Mouse (Mus musculus) hindbrain, embryonic 13.5 days (tissue): ENCODE measurements around the gene Cnot6l. TPM values are rescaled to one million over a fixed set of nuclear protein-coding genes. Genes with fewer than 3 reads are reported as not detected.

Experiments
- ATAC-seq: fragments of 200-750 bp; cut with Nextera tagmentation; 2 replicates; pipeline ENCODE4 v1.8.0; 2017; ENCODE audit warnings: moderate TSS enrichment; ENCODE audit not compliant: low FRiP score
- H3K27ac ChIP-seq: fragments of 300-500 bp; sonication (generic); 2 replicates; pipeline ENCODE4 v1.5.1; 2015; ENCODE audit warnings: inconsistent platforms, mild to moderate bottlenecking, moderate library complexity
- H3K27me3 ChIP-seq: fragments of 300-500 bp; sonication (generic); 2 replicates; pipeline ENCODE4 v1.6.1; 2015; ENCODE audit warnings: mild to moderate bottlenecking, inconsistent platforms
- H3K36me3 ChIP-seq: fragments of 300-500 bp; sonication (generic); 2 replicates; pipeline ENCODE4 v1.6.1; 2015; ENCODE audit warnings: mild to moderate bottlenecking, inconsistent platforms
- H3K4me1 ChIP-seq: fragments of 300-500 bp; sonication (generic); replicated peaks from 2 replicates; pipeline ENCODE4 v1.6.1; 2015; ENCODE audit warnings: inconsistent platforms
- H3K4me2 ChIP-seq: fragments of 300-500 bp; sonication (generic); 2 replicates; pipeline ENCODE4 v1.6.1; 2015; ENCODE audit warnings: inconsistent platforms, mild to moderate bottlenecking, moderate library complexity
- H3K4me3 ChIP-seq: fragments of 300-500 bp; sonication (generic); 2 replicates; pipeline ENCODE4 v1.5.1; 2015; ENCODE audit warnings: mild to moderate bottlenecking, inconsistent platforms
- H3K9ac ChIP-seq: fragments of 300-500 bp; sonication (generic); 2 replicates; pipeline ENCODE4 v1.6.1; 2015; ENCODE audit warnings: mild to moderate bottlenecking, inconsistent platforms
- H3K9me3 ChIP-seq: fragments of 300-500 bp; sonication (generic); 2 replicates; pipeline ENCODE4 v1.6.1; 2016; ENCODE audit warnings: inconsistent platforms
- WGBS: fragments of 180-500 bp; shearing (Covaris S2); methylation state at CpG from one replicate; pipeline ENCODE4 v1.1.7; 2015; 5-methylcytosine and 5-hydroxymethylcytosine counted together
- polyA plus RNA-seq: library from polyadenylated mRNA; unstranded; fragments of >200 nt; fragmentation: Nextera tagmentation; extraction: Ambion mirVana; gene quantifications from 2 replicates; pipeline ENCODE4 v1.2.1, GENCODE M21; 2015

Cnot6l gene
- 13.3 and 14.7 TPM in 2 replicates for polyA plus RNA-seq

- Histone ChIP-seq H3K4me3 (peak within 1 kb of the TSS; percentile 97), H3K9me3 (no peaks in the 10 kb centered on the region), H3K27ac (peak within 1 kb of the TSS; percentile 99), H3K4me1 (peaks cover 14% of the 10 kb centered on the region), H3K9ac (peak within 1 kb of the TSS; percentile 98), H3K27me3 (no peaks in the 10 kb centered on the region), H3K4me2 (peak within 1 kb of the TSS; percentile 69), H3K36me3 (no peaks in the 10 kb centered on the region)
- no peak for ATAC-seq
- WGBS: 59% methylated on average over 5 of the region's 5 CpGs
These were observed at the start of gene Cnot6l for GRCm38 (mm10) chr5:96164021-96164411. Gene Cnot6l (minus strand): TSS chr5:96164171.

GRCm38 (mm10) chr5:96209916-96210583 is 46.1 kb upstream of the Cnot6l start:
- under 1% methylated on average over 35 of the region's 35 CpGs for WGBS

DNA sequence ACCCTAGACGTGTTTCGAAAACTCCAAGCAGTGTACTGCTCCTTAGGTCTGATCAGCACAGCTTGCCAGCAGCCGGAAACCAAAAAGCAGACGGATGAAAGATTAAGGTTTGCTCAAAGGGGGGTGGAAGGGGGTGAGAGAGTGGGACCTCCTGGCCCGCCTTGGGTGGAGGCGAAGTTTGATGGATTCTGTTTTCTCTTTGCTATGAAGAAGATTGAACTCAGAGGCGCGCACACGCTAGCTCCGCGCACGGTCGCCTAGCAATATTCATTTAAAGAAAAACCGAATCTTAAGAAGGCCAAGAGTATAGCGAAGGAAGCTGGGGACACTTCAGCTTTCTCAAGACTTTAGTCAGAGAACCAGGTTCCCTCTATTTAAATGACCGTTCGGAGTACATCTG is 45.5 kb upstream of the Cnot6l start, which contains the start of gene Mrpl1:
Gene Mrpl1, plus strand, starts transcription at position 35 of the 400 bp plus-strand sequence.
- Histone ChIP-seq H3K9me3 (no peaks in the 10 kb centered on the region), H3K9ac (peak within 1 kb of the TSS; percentile 79), H3K4me3 (peak within 1 kb of the TSS; percentile 82), H3K27me3 (0 out of 2 replicates have a peak, but pooled peaks cover 2% of the 10 kb centered on the region), H3K36me3 (peaks cover 4% of the 10 kb centered on the region; the same call in 1 of the 2 replicates), H3K4me1 (peaks cover 16% of the 10 kb centered on the region), H3K4me2 (peak within 1 kb of the TSS; percentile 76), H3K27ac (peak within 1 kb of the TSS; percentile 82)
- ATAC-seq: peak; percentile 62
- 4% methylated on average over 17 of the region's 17 CpGs for WGBS

More at GRCm38 (mm10) chr5:96209916-96210583, 46.1 kb upstream of the Cnot6l start:
- Histone ChIP-seq H3K4me2 (peak overlapping the region; percentile 76), H3K27ac (peak overlapping the region; percentile 82), H3K27me3 (no peaks in the 10 kb centered on the region), H3K4me3 (peak overlapping the region; percentile 82), H3K9me3 (no peaks in the 10 kb centered on the region), H3K9ac (peak overlapping the region; percentile 79), H3K4me1 (peaks cover 16% of the 10 kb centered on the region), H3K36me3 (peaks cover 5% of the 10 kb centered on the region; the same call in 1 of the 2 replicates)
- peak; percentile 96 for ATAC-seq

DNA sequence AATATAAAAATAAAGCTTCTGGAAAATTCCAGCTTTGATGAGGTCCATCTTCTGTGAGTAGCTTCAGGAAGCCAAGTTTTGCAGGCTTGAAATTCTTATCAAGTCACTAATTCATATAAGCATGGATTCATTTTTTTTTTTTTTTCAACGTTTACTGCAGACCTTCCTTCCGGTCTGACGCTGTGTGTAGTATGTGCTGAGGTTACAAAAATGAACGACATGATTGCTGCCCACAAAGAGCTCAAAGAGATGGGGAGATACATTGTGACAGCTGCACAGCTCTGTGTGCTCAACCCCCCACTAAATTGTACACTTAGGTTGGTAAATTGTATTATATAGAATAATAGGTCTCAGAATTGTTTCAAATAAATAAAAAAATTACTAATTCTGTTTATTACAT is 44.6 kb upstream of the Cnot6l start:
- WGBS: 68% methylated on average over 4 of the region's 4 CpGs
- Histone ChIP-seq H3K27me3 (0 out of 2 replicates have a peak, but pooled peaks cover 4% of the 10 kb centered on the region), H3K27ac (no peak overlapping the region)

DNA sequence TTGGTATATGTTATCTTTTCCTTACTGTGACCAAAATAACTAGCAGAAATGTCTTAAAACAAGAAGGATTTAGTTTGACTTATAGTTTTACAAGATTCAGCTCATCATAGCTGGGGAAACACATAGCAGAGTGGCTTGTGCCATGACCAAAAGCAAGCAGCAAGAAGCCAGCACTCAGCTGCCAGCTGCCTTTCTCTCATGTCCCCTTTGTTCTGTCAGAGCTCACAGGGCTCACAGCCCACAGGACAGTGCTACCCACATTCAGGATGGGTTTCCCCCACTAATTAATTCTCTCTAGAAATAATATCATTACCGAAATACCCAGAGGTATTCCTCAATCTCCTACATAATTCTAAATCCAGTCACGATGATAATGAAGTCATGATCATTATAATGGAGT is 43.6 kb upstream of the Cnot6l start:
- 0 out of 2 replicates have a peak, but pooled peaks cover 4% of the 10 kb centered on the region for H3K27me3 ChIP-seq
- peaks cover 14% of the 10 kb centered on the region for H3K4me1 ChIP-seq
- H3K9me3 ChIP-seq: no peaks in the 10 kb centered on the region
- no peaks in the 10 kb centered on the region for H3K36me3 ChIP-seq
- 74% methylated on average over 2 of the region's 2 CpGs for WGBS
- no peak for ATAC-seq
- no peak overlapping the region for H3K4me3 ChIP-seq
- peak overlapping the region; percentile 19; the same call in 1 of the 2 replicates for H3K27ac ChIP-seq
- no peak overlapping the region for H3K9ac ChIP-seq
- no peak overlapping the region for H3K4me2 ChIP-seq

More for the DNA sequence above, 44.6 kb upstream of the Cnot6l start:
- ATAC-seq: no peak
- no peaks in the 10 kb centered on the region for H3K9me3 ChIP-seq
- no peak overlapping the region for H3K9ac ChIP-seq
- no peak overlapping the region for H3K4me3 ChIP-seq
- H3K36me3 ChIP-seq: no peaks in the 10 kb centered on the region
- peaks cover 14% of the 10 kb centered on the region for H3K4me1 ChIP-seq
- H3K4me2 ChIP-seq: no peak overlapping the region

DNA sequence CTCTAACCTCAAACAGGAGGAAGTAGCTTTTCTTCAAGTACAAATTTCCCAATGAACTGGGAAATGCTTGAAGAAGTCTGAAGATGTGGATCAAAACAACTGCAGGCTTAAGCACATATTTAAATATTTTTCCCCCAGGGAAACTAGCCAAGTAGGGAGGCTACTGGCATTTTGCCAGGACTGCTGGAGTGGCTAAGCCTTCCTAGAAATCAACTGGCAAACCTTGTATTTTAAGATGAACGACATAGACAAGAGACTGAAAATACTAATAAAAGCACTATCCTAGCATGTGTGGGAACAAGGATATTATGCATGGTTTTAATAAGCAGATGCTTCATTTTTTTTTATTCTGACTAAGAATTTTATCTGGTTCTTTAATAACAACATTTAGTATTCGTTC is 42.9 kb upstream of the Cnot6l start:
- Histone ChIP-seq H3K27ac (no peak overlapping the region), H3K36me3 (no peaks in the 10 kb centered on the region), H3K4me2 (no peak overlapping the region), H3K4me3 (no peak overlapping the region), H3K27me3 (0 out of 2 replicates have a peak, but pooled peaks cover 4% of the 10 kb centered on the region), H3K4me1 (peaks cover 14% of the 10 kb centered on the region), H3K9me3 (no peaks in the 10 kb centered on the region), H3K9ac (no peak overlapping the region)
- WGBS: 50% methylated on average over 2 of the region's 2 CpGs
- no peak for ATAC-seq

DNA sequence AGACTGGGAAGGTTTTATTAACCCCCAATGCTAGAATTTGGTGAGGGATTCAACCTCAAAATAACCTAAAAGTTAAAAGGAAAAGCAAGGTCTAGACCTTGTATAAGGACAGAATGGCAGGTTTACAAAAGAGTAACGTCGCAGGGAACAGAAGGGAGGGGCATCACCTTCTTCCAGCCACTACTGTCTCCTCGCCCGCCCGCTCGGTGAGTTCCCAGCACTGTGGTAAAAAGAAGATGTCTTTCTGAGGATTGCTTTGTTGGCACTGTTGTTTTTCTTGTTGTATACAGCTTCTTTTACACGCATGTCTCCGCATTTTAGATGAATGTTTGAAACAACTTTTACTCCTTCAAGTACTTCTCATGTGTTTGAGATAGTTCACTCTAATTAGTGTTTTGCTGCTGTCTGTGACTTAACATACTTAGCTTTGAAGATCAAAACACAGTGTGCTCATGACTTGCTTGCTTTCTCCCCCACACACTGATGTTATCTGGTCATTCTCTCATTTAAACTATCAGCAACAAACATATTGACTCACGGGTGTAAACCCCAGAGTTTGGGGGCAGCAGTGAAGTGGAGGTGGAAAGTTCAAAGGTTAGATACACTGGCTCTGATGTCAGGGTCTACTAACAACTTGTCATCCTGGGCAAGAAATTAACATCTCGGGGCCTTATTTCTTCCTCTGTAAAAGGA is 37.6 kb upstream of the Cnot6l start:
- Histone ChIP-seq H3K4me2 (no peak overlapping the region), H3K36me3 (no peaks in the 10 kb centered on the region), H3K27ac (no peak overlapping the region), H3K27me3 (0 out of 2 replicates have a peak, but pooled peaks cover 4% of the 10 kb centered on the region), H3K4me1 (no peaks in the 10 kb centered on the region), H3K9me3 (no peaks in the 10 kb centered on the region), H3K9ac (no peak overlapping the region), H3K4me3 (no peak overlapping the region)
- ATAC-seq: no peak
- 81% methylated on average over 10 of the region's 10 CpGs for WGBS

DNA sequence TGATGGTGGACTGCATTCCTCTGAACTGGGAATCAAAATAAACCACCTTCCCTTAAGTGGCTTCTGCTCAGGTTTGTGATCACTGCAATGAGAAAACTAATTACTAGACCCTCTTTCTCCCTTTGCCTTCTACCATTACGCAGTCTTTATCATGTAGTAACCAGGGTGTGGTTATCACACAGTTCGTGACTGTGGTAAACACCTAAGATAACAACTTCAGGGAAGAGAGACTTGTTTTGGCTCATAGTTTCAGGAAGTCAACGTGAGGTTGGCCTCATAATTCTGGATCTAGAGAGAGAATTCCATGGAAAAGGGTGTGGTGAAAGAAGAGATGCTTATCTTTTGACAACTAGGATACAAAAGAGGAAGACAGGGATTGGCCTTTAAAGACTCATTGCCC is 36.3 kb upstream of the Cnot6l start:
- no peaks in the 10 kb centered on the region for H3K4me1 ChIP-seq
- H3K4me3 ChIP-seq: no peak overlapping the region
- 0 out of 2 replicates have a peak, but pooled peaks cover 4% of the 10 kb centered on the region for H3K27me3 ChIP-seq
- no peaks in the 10 kb centered on the region for H3K36me3 ChIP-seq
- no peak overlapping the region for H3K4me2 ChIP-seq
- 85% methylated on average over 3 of the region's 3 CpGs for WGBS
- no peak overlapping the region for H3K9ac ChIP-seq
- H3K27ac ChIP-seq: no peak overlapping the region
- ATAC-seq: no peak
- no peaks in the 10 kb centered on the region for H3K9me3 ChIP-seq

DNA sequence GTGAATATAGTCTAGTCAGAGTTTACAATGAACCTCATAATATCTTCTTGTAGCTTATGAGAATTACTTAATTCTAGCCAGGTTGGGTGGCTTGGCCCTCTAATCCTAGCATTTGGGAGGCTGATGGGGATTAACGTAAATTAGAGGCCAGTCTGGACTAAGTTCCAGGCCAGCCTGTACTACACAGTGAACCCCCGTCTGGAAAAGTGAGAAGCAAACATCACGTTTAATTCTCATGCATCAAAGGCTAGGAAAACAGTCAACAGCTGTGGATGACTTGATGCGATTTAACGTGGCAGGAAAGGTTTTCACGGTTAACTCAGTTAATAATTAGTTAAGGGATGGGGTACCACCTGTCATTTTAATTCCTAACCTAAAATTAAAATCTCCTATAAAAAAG is 34.3 kb upstream of the Cnot6l start:
- H3K27ac ChIP-seq: no peak overlapping the region
- no peak overlapping the region for H3K4me2 ChIP-seq
- no peak overlapping the region for H3K9ac ChIP-seq
- no peaks in the 10 kb centered on the region for H3K27me3 ChIP-seq
- H3K4me3 ChIP-seq: no peak overlapping the region
- WGBS: 81% methylated on average over 6 of the region's 6 CpGs
- no peaks in the 10 kb centered on the region for H3K4me1 ChIP-seq
- H3K36me3 ChIP-seq: no peaks in the 10 kb centered on the region
- no peaks in the 10 kb centered on the region for H3K9me3 ChIP-seq
- no peak for ATAC-seq

DNA sequence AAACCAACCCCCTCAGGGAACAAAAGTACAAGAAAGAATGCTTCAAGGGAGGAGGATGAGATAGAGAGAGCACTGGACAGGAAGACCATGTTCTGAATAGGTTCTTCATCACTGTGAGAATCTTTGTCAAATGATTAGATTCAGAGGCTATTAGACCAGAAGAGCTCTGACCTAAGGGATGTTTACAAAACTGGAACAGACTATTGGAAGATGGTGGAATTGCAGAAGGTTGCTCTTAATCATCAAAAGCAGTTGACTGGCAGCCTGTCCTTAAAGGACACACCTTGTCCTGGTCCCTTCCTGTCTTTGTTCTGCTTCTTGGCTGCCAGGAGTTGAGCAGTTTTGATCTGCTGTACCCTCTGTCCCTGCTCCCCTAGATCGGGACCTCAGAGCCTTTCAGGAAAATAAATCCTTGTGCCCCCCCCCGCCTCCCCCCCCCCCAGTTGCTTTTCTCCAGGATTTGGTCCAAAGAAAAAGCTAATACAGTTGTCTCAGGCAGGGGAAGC is 32.6 kb upstream of the Cnot6l start:
- no peak overlapping the region for H3K4me2 ChIP-seq
- H3K36me3 ChIP-seq: no peaks in the 10 kb centered on the region
- no peak overlapping the region for H3K4me3 ChIP-seq
- no peak overlapping the region for H3K27ac ChIP-seq
- H3K27me3 ChIP-seq: no peaks in the 10 kb centered on the region
- H3K9me3 ChIP-seq: no peaks in the 10 kb centered on the region
- H3K4me1 ChIP-seq: no peaks in the 10 kb centered on the region
- 68% methylated on average over 2 of the region's 2 CpGs for WGBS
- ATAC-seq: no peak
- no peak overlapping the region for H3K9ac ChIP-seq

DNA sequence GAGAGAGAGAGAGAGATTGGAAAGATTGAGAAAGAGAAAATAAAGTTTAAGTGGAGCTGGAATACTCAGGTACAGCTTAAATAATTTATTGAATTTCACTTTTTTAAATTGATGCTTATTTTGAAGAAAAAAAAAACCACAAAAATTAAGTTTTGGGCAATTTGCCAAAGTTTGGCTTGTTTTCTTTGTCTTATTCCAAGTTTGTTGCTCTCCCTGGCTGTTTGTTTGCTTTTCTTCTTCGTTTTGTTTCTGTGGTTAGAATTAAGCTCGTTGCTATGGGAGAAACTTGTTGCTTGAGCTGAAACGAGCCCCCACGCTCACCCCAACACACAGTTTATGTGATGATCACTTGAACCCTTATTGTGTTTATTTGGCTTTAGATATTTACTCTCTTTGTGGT is 27.3 kb upstream of the Cnot6l start:
- H3K36me3 ChIP-seq: no peaks in the 10 kb centered on the region
- H3K9me3 ChIP-seq: no peaks in the 10 kb centered on the region
- no peak overlapping the region for H3K9ac ChIP-seq
- H3K4me2 ChIP-seq: no peak overlapping the region
- H3K4me3 ChIP-seq: no peak overlapping the region
- H3K27me3 ChIP-seq: no peaks in the 10 kb centered on the region
- 67% methylated on average over 4 of the region's 4 CpGs for WGBS
- no peaks in the 10 kb centered on the region for H3K4me1 ChIP-seq
- no peak overlapping the region for H3K27ac ChIP-seq
- ATAC-seq: no peak

DNA sequence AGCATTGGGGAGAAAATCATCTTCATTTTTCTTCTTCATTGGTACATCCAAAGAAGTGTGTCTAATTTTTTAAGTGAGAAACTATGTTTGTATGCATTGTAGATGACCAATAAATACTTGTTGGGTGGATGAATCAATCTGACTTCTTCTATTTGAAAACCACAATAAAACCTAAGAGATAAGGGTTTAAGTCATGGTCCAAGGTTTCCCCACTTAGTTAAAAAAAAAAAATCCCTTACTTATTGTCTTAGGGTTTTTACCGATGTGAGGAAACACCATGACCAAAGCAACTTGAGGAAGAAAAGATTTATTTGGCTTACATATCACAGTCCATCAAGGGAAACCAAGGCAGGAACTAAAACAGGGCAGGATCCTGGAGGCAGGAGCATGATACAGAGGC is 25.8 kb upstream of the Cnot6l start:
- no peak for ATAC-seq
- Histone ChIP-seq H3K27ac (no peak overlapping the region), H3K36me3 (no peaks in the 10 kb centered on the region), H3K4me1 (no peaks in the 10 kb centered on the region), H3K9ac (no peak overlapping the region), H3K27me3 (no peaks in the 10 kb centered on the region), H3K4me2 (no peak overlapping the region), H3K4me3 (no peak overlapping the region), H3K9me3 (no peaks in the 10 kb centered on the region)
- WGBS: 91% methylated on average over 1 of the region's 1 CpGs
